Mouse (Mus musculus): Measurements from ENCODE around the gene Tmigd3.

DNA sequence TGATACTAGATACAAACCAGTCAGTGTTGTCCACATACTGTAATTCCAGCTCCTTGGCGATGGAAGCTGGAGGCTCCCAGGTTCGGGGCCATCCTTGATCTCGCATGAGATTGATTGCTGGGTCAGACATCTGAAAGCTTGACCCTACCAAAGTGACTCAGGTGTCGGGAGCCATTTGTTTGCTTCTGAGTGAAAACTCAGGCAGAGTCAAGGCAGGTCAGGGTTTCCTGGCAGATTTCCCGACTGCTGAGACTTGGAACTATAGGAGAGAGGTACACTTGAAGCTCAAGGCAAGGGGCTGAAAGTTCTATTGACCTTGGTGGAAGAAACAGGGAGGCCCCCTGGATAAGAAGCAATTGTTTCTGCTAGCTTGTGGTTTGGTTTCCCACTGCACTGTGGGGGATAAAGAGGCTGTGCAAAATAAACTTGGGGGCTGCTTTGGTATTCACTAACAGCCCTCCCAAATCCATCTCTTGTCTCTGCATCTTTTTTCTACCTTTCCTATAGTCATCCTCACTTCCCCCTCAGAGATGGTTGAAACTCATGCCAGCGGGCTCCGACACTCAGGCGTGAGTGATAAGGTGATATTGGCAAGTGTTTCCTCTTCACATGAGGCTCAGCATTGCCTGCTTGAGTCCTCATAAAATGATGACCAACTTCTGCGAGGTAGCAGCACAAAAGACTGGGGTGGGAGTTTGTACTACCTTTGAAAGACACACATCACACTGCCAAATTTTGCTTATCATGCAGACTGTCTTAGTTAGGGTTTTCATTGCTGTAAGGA is 41.6 kb downstream of the Tmigd3 start:
- TF ChIP-seq CTCF (IDR thresholded peaks at IDR 0.05; ENCODE audit: low read depth, low read length) (no peak), TAL1 (conservative IDR thresholded peaks at IDR 0.05; ENCODE audit: low read depth, low read length) (no peak), GATA1 (IDR thresholded peaks at IDR 0.05; ENCODE audit: borderline replicate concordance, low read length) (no peak), GATA2 (IDR thresholded peaks at IDR 0.05; ENCODE audit: borderline replicate concordance, low read depth, low read length) (no peak)

Data from G1E (cell line).